In the genomic region with DNA sequence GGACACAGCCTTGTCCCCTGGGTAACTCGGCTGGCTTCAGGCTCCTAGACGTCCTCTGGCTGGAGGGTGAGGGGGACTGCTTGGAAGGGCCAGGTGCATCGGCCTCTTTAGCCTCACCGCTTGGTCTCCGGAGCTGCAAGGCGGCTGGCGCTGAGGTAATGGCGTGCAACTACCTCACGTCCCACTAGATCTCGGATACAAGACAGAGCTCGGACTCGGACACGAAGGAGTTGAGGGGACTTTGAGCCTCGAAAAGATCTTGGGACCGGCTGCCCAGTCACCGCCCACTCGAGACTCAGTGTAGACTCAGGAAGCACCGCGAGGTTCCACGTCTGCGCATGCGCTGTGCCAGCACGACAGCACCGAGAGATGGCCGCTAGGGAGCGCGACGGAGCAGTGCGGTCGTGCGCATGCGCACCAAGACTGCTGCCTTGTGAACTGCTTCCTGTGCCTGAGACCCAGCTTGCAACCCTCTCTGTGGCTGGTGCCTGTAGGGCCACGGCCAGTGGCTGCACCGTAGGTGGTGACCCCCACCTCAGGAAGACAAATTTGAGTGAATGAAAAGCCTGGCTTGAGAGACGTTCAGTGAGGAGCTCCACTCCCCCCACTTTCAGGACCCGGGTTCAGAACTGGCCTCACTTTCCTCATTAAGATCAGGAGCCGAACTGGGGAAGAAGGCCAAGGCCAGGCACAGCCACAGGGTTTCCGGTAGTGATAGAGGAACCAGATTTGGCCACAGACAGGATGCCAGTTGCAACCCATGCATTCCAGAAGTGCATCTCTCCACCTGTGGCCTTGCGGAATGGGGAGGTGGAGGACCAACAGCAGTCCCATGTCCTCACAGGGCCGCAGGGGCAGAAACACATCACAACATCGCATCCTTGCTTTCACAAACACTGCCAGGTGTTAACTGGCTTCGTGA, we compare ENCODE assay signal across 8 mouse cellular contexts. TPM values are rescaled to one million over a fixed set of nuclear protein-coding genes. Genes with fewer than 3 reads are reported as not detected.
DNase-seq lines count a peak whose midpoint lies in the region; ATAC-seq and TF ChIP-seq lines count a peak whose summit lies in the region.

No protein-coding gene starts in this region.

- ATAC-seq in neural tube, embryonic 15.5 days (ENCODE audit: low FRiP score): peak; percentile 90

- no peaks in the 10 kb centered on the region for H3K27me3 ChIP-seq in MEL (ENCODE audit: control insufficient read depth in 1 of 2, insufficient read depth in 2 of 2, low read length in 2 of 2)
- H3K27me3 ChIP-seq in neural tube, embryonic 15.5 days (replicated peaks): no peaks in the 10 kb centered on the region

- peak overlapping the region; percentile 85 for H3K4me2 ChIP-seq in neural tube, embryonic 15.5 days

- H3K9ac ChIP-seq in MEL (ENCODE audit: control insufficient read depth, low read depth, low read length, poor library complexity, severe bottlenecking): peak overlapping the region; percentile 72
- H3K9ac ChIP-seq in neural tube, embryonic 15.5 days (replicated peaks): peak overlapping the region; percentile 72

- no peak; the same call in 1 of the 2 replicates for TF ChIP-seq RAD21 in MEL (IDR thresholded peaks at IDR 0.05; ENCODE audit: low read depth, low read length)

- TF ChIP-seq CTCF in MEL (IDR thresholded peaks at IDR 0.05 in 2 of 3, conservative IDR thresholded peaks at IDR 0.05 in 1 of 3; ENCODE audit: control insufficient read depth in 1 of 3, insufficient read depth in 1 of 3, low read depth in 2 of 3, low read length in 3 of 3, poor library complexity in 1 of 3, severe bottlenecking in 1 of 3): peak; percentile 93 to 98 (median 94)
- TF ChIP-seq CTCF in layer of hippocampus, adult 2 months (conservative IDR thresholded peaks at IDR 0.05): peak; percentile 100
- peak; percentile 97 for TF ChIP-seq CTCF in lung, adult 2 months (IDR thresholded peaks at IDR 0.05; ENCODE audit: insufficient read depth, low read length)

- H3K36me3 ChIP-seq in MEL (ENCODE audit: control insufficient read depth in 1 of 2, insufficient read depth in 2 of 2, low read length in 2 of 2): peaks cover 0 to 1% of the 10 kb centered on the region in 2 experiments; a peak in 1 of 4 replicates
- no peaks in the 10 kb centered on the region for H3K36me3 ChIP-seq in neural tube, embryonic 15.5 days

- no peaks in the 10 kb centered on the region; the same call in 1 of the 2 replicates for H3K79me2 ChIP-seq in MEL (ENCODE audit: control insufficient read depth, insufficient read depth, low read length, poor library complexity)

- H3K4me3 ChIP-seq in MEL (ENCODE audit: control insufficient read depth in 1 of 2, insufficient read depth in 1 of 2, low read depth in 2 of 2, low read length in 2 of 2): peak overlapping the region; percentile 61 to 72
- H3K4me3 ChIP-seq in layer of hippocampus, adult 2 months: peak overlapping the region; percentile 67
- H3K4me3 ChIP-seq in lung, adult 2 months (replicated peaks; ENCODE audit: extremely low read depth, low read depth, low read length): peak overlapping the region; percentile 69
- peak overlapping the region; percentile 60 for H3K4me3 ChIP-seq in neural tube, embryonic 15.5 days (replicated peaks)

- peaks cover 0 to 6% of the 10 kb centered on the region in 2 experiments; a peak in 2 of 4 replicates for H3K4me1 ChIP-seq in MEL (ENCODE audit: control insufficient read depth in 1 of 2, insufficient read depth in 2 of 2, low read length in 2 of 2)
- H3K4me1 ChIP-seq in lung, adult 2 months (ENCODE audit: control insufficient read depth, insufficient read depth, low read length): peaks cover 3% of the 10 kb centered on the region
- peaks cover 8% of the 10 kb centered on the region for H3K4me1 ChIP-seq in neural tube, embryonic 15.5 days

- H3K27ac ChIP-seq in MEL (ENCODE audit: control insufficient read depth, low read depth, low read length): peak overlapping the region; percentile 56
- H3K27ac ChIP-seq in layer of hippocampus, adult 2 months: peak overlapping the region; percentile 94
- peak overlapping the region; percentile 67; the same call in 1 of the 2 replicates for H3K27ac ChIP-seq in neural tube, embryonic 15.5 days (replicated peaks)

- WGBS in lung, adult 2 months: 14% methylated on average over 42 of the region's 42 CpGs
- WGBS in neural tube, embryonic 15.5 days: 16% methylated on average over 42 of the region's 42 CpGs

- peak; percentile 57 to 91; a peak in 3 of 4 replicates for TF ChIP-seq POLR2A in MEL (IDR thresholded peaks at IDR 0.05; ENCODE audit: control insufficient read depth in 1 of 2, insufficient read depth in 1 of 2, low read depth in 1 of 2, low read length in 2 of 2, poor library complexity in 1 of 2)
- TF ChIP-seq POLR2A in lung, adult 2 months (IDR thresholded peaks at IDR 0.05; ENCODE audit: borderline replicate concordance, extremely low read depth, low read depth, low read length): peak; percentile 80; the same call in 1 of the 2 replicates

- H3K9me3 ChIP-seq in MEL (replicated peaks; ENCODE audit: insufficient read depth, low read length): no peaks in the 10 kb centered on the region
- no peaks in the 10 kb centered on the region for H3K9me3 ChIP-seq in neural tube, embryonic 15.5 days (replicated peaks)

- no peak for TF ChIP-seq EP300 in MEL (IDR thresholded peaks at IDR 0.05; ENCODE audit: low read depth in 1 of 2, low read length in 2 of 2)

- DNase-seq in MEL (ENCODE audit: low read depth, low spot score): peak; percentile 97
- peak; percentile 96 for DNase-seq in cerebellum, adult 9-10 months
- DNase-seq in forelimb bud, embryonic 11.5 days (ENCODE audit: low read depth, low spot score): peak; percentile 98
- DNase-seq in heart, postnatal 4 days: peak; percentile 97
- DNase-seq in layer of hippocampus, adult 2 months (ENCODE audit: low spot score in 2 of 2): peak; percentile 92 to 95
- peak; percentile 96 for DNase-seq in lung, adult 2 months
- peak; percentile 98 for DNase-seq in testis, postnatal 10 days (ENCODE audit: low spot score)

TF ChIP-seq in MEL, 35 proteins besides CTCF, POLR2A, EP300 and RAD21:
- TF ChIP-seq POLR2AphosphoS5 (IDR thresholded peaks at IDR 0.05; ENCODE audit: borderline replicate concordance, low read depth, low read length) (peak; percentile 67; the same call in 1 of the 2 replicates), CHD2 (IDR thresholded peaks at IDR 0.05; ENCODE audit: low read length) (peak; percentile 69), TCF12 (IDR thresholded peaks at IDR 0.05; ENCODE audit: low read depth, low read length) (peak; percentile 29; the same call in 1 of the 2 replicates), CHD1 (IDR thresholded peaks at IDR 0.05; ENCODE audit: low read depth, low read length) (no peak), ZMIZ1 (IDR thresholded peaks at IDR 0.05; ENCODE audit: low read depth, low read length) (peak; percentile 80), USF1 (IDR thresholded peaks at IDR 0.05; ENCODE audit: low read depth, low read length) (no peak), MYC (IDR thresholded peaks at IDR 0.05; ENCODE audit: low read depth, low read length) (peak; percentile 62; the same call in 1 of the 2 replicates), POLR2AphosphoS2 (IDR thresholded peaks at IDR 0.05; ENCODE audit: low read length) (peak; percentile 77), BHLHE40 (IDR thresholded peaks at IDR 0.05; ENCODE audit: borderline replicate concordance, low read depth, low read length) (no peak), TBP (IDR thresholded peaks at IDR 0.05; ENCODE audit: low read depth, low read length) (peak; percentile 55; the same call in 1 of the 2 replicates), ZKSCAN1 (IDR thresholded peaks at IDR 0.05; ENCODE audit: low read depth, low read length) (no peak), SIN3A (IDR thresholded peaks at IDR 0.05; ENCODE audit: low read length) (peak; percentile 69), GATA1 (IDR thresholded peaks at IDR 0.05; ENCODE audit: low read depth, low read length) (no peak), SMC3 (IDR thresholded peaks at IDR 0.05; ENCODE audit: low read depth, low read length) (peak; percentile 46), ZNF384 (IDR thresholded peaks at IDR 0.05; ENCODE audit: low read depth, low read length) (no peak), NELFE (IDR thresholded peaks at IDR 0.05; ENCODE audit: low read depth, low read length) (peak; percentile 94), RCOR1 (IDR thresholded peaks at IDR 0.05; ENCODE audit: low read depth, low read length) (peak; percentile 41; the same call in 1 of the 2 replicates), MXI1 (IDR thresholded peaks at IDR 0.05; ENCODE audit: low read depth, low read length) (peak; percentile 63), HCFC1 (IDR thresholded peaks at IDR 0.05; ENCODE audit: low read depth, low read length) (peak; percentile 83), MAX (IDR thresholded peaks at IDR 0.05; ENCODE audit: low read length) (peak; percentile 60; the same call in 1 of the 2 replicates), MAZ (IDR thresholded peaks at IDR 0.05; ENCODE audit: low read depth, low read length) (no peak; the same call in 1 of the 2 replicates), ELF1 (IDR thresholded peaks at IDR 0.05; ENCODE audit: low read depth, low read length) (peak; percentile 68), NRF1 (IDR thresholded peaks at IDR 0.05; ENCODE audit: insufficient read depth, low read depth, low read length, poor library complexity, severe bottlenecking) (peak; percentile 100), ZC3H11A (IDR thresholded peaks at IDR 0.05; ENCODE audit: low read depth, low read length) (no peak)

RNA-seq across cellular contexts. Expression of a gene that starts 54.8 kb away (rescaled TPM):
- total RNA-seq in MEL (2012; rRNA removed): 3.0 and 4.3 TPM in 2 replicates
- polyA plus RNA-seq in MEL (2012; ENCODE audit: insufficient read depth in 1 of 2, insufficient read length in 2 of 2, low read depth in 1 of 2, low replicate concordance in 2 of 2, missing spikeins in 1 of 2): 1 to 10 TPM in 1 of 2 experiments, not detected in 1; 3.0 TPM
- total RNA-seq in heart, postnatal 4 days (2021): 10 to 100 TPM; 15.2 to 18.0 TPM
- 100 to 1,000 TPM; 104 to 109 TPM for total RNA-seq in layer of hippocampus, adult 2 months (2021)
- 19.8 and 20.8 TPM in 2 replicates for polyA plus RNA-seq in lung, adult 2 months (2012; rRNA removed)
- 4.0 and 5.0 TPM in 2 replicates for polyA plus RNA-seq in neural tube, embryonic 15.5 days (2015; fragmentation: Nextera tagmentation; extraction: Ambion mirVana)

Comparison
In these comparisons a context has a peak if more than half of its experiments do, and no peak if none do; other contexts are left out.
1. Peak in every context shown above with its lines: DNase-seq, ATAC-seq, H3K4me3 ChIP-seq and H3K27ac ChIP-seq.
2. RNA of a gene that starts 54.8 kb away (total RNA-seq): 104 to 109 TPM in layer of hippocampus, adult 2 months; 15.2 to 18.0 TPM in heart, postnatal 4 days and 3.0 to 4.3 TPM in MEL; every median in the first group is over 4 times any median in the second.